Mouse (Mus musculus): ENCODE measurements at regions not wholly inside any gene's neighbourhood (a gene's known extent, or its start where the extent isn't known, plus 50 kb on each side); places are given as distances from the start of the nearest gene placed in this dataset.

DNA sequence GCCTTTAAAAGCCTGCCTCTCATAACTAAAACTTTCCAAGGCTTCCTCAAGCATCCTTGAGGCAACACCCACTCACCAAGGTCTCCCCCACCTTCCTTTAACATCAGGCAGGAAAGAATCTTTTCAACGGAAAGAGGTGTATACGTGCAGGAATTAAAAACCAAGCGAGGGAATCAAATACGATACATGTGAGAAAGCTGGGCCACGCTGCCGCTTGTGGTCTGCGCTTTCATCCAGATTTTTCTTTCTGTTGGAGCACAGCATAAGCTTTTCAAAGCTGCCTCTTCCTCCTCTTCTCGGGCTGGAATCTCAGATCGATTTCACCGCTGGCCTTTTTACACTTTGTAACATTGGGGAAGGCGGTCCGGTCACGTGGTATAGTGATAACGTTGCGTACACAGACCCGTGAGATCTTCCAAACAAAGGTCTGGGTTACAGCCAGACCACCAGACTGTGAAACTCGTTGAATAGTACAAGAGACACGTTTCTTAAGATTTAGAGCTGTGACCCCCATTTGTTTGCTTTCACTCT is 114.4 kb upstream of the Cpsf6 start:
- Histone ChIP-seq H3K27ac (ENCODE audit: low read depth) (peak overlapping the region; percentile 45), H3K4me2 (ENCODE audit: low read depth, low read length) (peak overlapping the region; percentile 69), H3K4me1 (ENCODE audit: insufficient read depth) (0 out of 2 replicates have a peak, but pooled peaks cover 3% of the 10 kb centered on the region), H3K9ac (replicated peaks) (peak overlapping the region; percentile 18), H3K27me3 (ENCODE audit: insufficient read depth, low read length) (no peaks in the 10 kb centered on the region), H3K4me3 (ENCODE audit: low read depth, low read length) (peak overlapping the region; percentile 49), H3K9me3 (ENCODE audit: low read length) (no peaks in the 10 kb centered on the region), H3K36me3 (replicated peaks; ENCODE audit: insufficient read depth, low read length) (no peaks in the 10 kb centered on the region)
- DNase-seq (peak; percentile 40), ATAC-seq (peak; percentile 59; the same call in 1 of the 2 replicates)
- TF ChIP-seq CTCF (IDR thresholded peaks at IDR 0.05; ENCODE audit: low read depth) (no peak), EP300 (IDR thresholded peaks at IDR 0.05; ENCODE audit: low read depth) (no peak)
- WGBS (ENCODE audit: insufficient replicate concordance): 18% methylated on average over 18 of the region's 18 CpGs

- DNase-seq: no peak
- Histone ChIP-seq H3K9me3 (ENCODE audit: low read length) (no peaks in the 10 kb centered on the region), H3K4me3 (ENCODE audit: low read depth, low read length) (no peak overlapping the region), H3K4me2 (ENCODE audit: low read depth, low read length) (peak overlapping the region; percentile 69), H3K36me3 (replicated peaks; ENCODE audit: insufficient read depth, low read length) (no peaks in the 10 kb centered on the region), H3K4me1 (ENCODE audit: insufficient read depth) (0 out of 2 replicates have a peak, but pooled peaks cover 3% of the 10 kb centered on the region), H3K9ac (replicated peaks) (no peak overlapping the region), H3K27ac (ENCODE audit: low read depth) (no peak overlapping the region), H3K27me3 (ENCODE audit: insufficient read depth, low read length) (no peaks in the 10 kb centered on the region)
- TF ChIP-seq EP300 (IDR thresholded peaks at IDR 0.05; ENCODE audit: low read depth) (no peak), CTCF (IDR thresholded peaks at IDR 0.05; ENCODE audit: low read depth) (no peak)
- 12% methylated on average over 5 of the region's 5 CpGs for WGBS (ENCODE audit: insufficient replicate concordance)
- no peak for ATAC-seq
Observed at GRCm38 (mm10) chr10:117493824-117494121, 114.0 kb upstream of the Cpsf6 start.

DNA sequence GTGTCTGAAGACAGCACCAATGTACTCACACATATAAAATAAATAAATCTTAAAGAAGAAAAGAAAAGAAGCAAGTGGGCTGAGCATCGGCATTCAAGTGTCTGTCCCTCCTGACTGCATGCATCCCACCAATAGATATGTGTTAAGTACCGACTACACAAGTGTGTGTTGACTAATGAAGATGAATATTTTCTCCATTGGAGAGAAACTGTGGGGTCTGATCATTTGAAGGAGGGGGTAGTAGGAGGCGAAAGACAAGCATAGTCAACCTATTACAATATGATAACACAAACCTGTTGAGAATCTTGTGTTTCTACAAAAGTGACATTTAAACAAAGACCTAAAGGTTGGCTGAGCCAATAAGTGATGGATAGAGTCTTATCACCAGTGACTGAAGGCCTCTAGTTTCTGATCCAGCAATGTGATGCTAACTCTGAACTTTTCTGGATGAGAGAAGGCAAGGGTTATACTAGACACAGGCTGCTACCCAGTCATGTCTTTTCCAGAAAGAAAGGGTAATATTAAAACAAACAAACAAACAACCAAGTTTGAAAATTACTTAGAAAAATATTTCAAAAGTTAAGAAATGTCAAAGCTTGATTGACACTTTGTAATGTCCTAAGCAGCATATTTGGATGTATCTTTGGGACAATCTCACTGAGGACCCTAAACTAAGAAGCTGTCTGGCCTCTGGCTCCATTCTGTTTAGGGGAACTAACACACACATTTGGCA is 113.4 kb upstream of the Cpsf6 start:
- Histone ChIP-seq H3K4me2 (ENCODE audit: low read depth, low read length) (peak overlapping the region; percentile 69; the same call in 1 of the 2 replicates), H3K27ac (ENCODE audit: low read depth) (no peak overlapping the region), H3K4me1 (ENCODE audit: insufficient read depth) (0 out of 2 replicates have a peak, but pooled peaks cover 3% of the 10 kb centered on the region), H3K36me3 (replicated peaks; ENCODE audit: insufficient read depth, low read length) (no peaks in the 10 kb centered on the region), H3K9ac (replicated peaks) (no peak overlapping the region), H3K4me3 (ENCODE audit: low read depth, low read length) (no peak overlapping the region), H3K9me3 (ENCODE audit: low read length) (no peaks in the 10 kb centered on the region), H3K27me3 (ENCODE audit: insufficient read depth, low read length) (no peaks in the 10 kb centered on the region)
- ATAC-seq (no peak), DNase-seq (no peak)
- whole genome bisulfite sequencing (ENCODE audit: insufficient replicate concordance): 82% methylated on average over 3 of the region's 3 CpGs
- TF ChIP-seq CTCF (IDR thresholded peaks at IDR 0.05; ENCODE audit: low read depth) (no peak), EP300 (IDR thresholded peaks at IDR 0.05; ENCODE audit: low read depth) (no peak)

DNA sequence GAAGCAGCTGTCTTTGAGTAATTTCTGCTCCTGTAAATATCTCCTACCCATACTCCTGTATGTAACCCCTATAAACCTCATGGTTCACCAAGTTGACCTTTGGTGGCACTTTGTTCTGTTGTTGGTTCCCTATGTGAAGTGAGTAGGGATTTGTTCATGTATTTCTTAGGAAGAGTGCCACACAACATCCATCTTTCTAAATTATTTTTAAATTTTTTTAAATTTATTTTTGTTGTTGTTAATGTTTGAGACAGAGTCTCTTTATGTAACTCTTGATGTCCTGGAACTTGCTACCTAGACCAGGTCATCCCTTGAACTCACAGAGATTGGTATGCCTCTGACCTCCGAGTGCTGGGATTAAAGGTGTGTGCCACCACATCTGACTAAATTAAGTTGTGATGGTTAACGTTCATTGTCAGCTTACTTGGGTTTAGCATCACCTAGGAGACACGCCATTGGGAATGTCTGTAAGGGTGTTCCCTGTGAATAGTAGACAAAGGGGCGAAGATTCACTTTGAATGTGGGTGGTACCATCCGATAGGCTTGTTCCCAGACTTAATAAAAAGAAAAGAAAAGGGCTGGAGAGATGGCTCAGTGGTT is 112.7 kb upstream of the Cpsf6 start:
- no peak for ATAC-seq
- no peak overlapping the region for H3K4me2 ChIP-seq (ENCODE audit: low read depth, low read length)
- DNase-seq: no peak

GRCm38 (mm10) chr10:117491711-117492110 is 111.9 kb upstream of the Cpsf6 start:
- Histone ChIP-seq H3K9ac (replicated peaks) (no peak overlapping the region), H3K9me3 (ENCODE audit: low read length) (no peaks in the 10 kb centered on the region), H3K4me1 (ENCODE audit: insufficient read depth) (0 out of 2 replicates have a peak, but pooled peaks cover 3% of the 10 kb centered on the region), H3K27ac (ENCODE audit: low read depth) (no peak overlapping the region), H3K4me2 (ENCODE audit: low read depth, low read length) (no peak overlapping the region), H3K4me3 (ENCODE audit: low read depth, low read length) (no peak overlapping the region), H3K36me3 (replicated peaks; ENCODE audit: insufficient read depth, low read length) (no peaks in the 10 kb centered on the region), H3K27me3 (ENCODE audit: insufficient read depth, low read length) (no peaks in the 10 kb centered on the region)
- TF ChIP-seq CTCF (IDR thresholded peaks at IDR 0.05; ENCODE audit: low read depth): no peak
- no peak for TF ChIP-seq EP300 (IDR thresholded peaks at IDR 0.05; ENCODE audit: low read depth)
- DNase-seq (no peak), ATAC-seq (no peak)
- 84% methylated on average over 1 of the region's 1 CpGs for WGBS (ENCODE audit: insufficient replicate concordance)

More for the DNA sequence above, 112.7 kb upstream of the Cpsf6 start:
- Histone ChIP-seq H3K36me3 (replicated peaks; ENCODE audit: insufficient read depth, low read length) (no peaks in the 10 kb centered on the region), H3K9ac (replicated peaks) (no peak overlapping the region), H3K9me3 (ENCODE audit: low read length) (no peaks in the 10 kb centered on the region), H3K27me3 (ENCODE audit: insufficient read depth, low read length) (no peaks in the 10 kb centered on the region), H3K4me3 (ENCODE audit: low read depth, low read length) (no peak overlapping the region), H3K4me1 (ENCODE audit: insufficient read depth) (0 out of 2 replicates have a peak, but pooled peaks cover 3% of the 10 kb centered on the region), H3K27ac (ENCODE audit: low read depth) (no peak overlapping the region)
- WGBS (ENCODE audit: insufficient replicate concordance): 79% methylated on average over 5 of the region's 5 CpGs
- no peak for TF ChIP-seq CTCF (IDR thresholded peaks at IDR 0.05; ENCODE audit: low read depth)
- TF ChIP-seq EP300 (IDR thresholded peaks at IDR 0.05; ENCODE audit: low read depth): no peak

- WGBS (ENCODE audit: insufficient replicate concordance): 72% methylated on average over 4 of the region's 4 CpGs
- H3K9me3 ChIP-seq (ENCODE audit: low read length): no peaks in the 10 kb centered on the region
- H3K4me1 ChIP-seq (ENCODE audit: insufficient read depth): 0 out of 2 replicates have a peak, but pooled peaks cover 3% of the 10 kb centered on the region
- H3K4me3 ChIP-seq (ENCODE audit: low read depth, low read length): no peak overlapping the region
- TF ChIP-seq CTCF (IDR thresholded peaks at IDR 0.05; ENCODE audit: low read depth): no peak
- no peak for TF ChIP-seq EP300 (IDR thresholded peaks at IDR 0.05; ENCODE audit: low read depth)
- no peak overlapping the region for H3K9ac ChIP-seq (replicated peaks)
- no peak overlapping the region for H3K27ac ChIP-seq (ENCODE audit: low read depth)
- no peak for DNase-seq
- H3K27me3 ChIP-seq (ENCODE audit: insufficient read depth, low read length): no peaks in the 10 kb centered on the region
- H3K36me3 ChIP-seq (replicated peaks; ENCODE audit: insufficient read depth, low read length): no peaks in the 10 kb centered on the region
- ATAC-seq: no peak
- no peak overlapping the region for H3K4me2 ChIP-seq (ENCODE audit: low read depth, low read length)
Observed at GRCm38 (mm10) chr10:117490851-117491595, 111.2 kb upstream of the Cpsf6 start.
